Mouse (Mus musculus): ENCODE results near the gene Mcoln3. TPM values are rescaled to one million over a fixed set of nuclear protein-coding genes. Genes with fewer than 3 reads are reported as not detected.

Mcoln3 gene
- polyA plus RNA-seq, 1 experiment from 2014 or later, result 88.0 TPM

- Histone ChIP-seq H3K4me3 (ENCODE audit: inconsistent target) (peak within 1 kb of the TSS; percentile 88), H3K36me3 (ENCODE audit: inconsistent target) (no peaks in the 10 kb centered on the region), H3K27ac (peak within 1 kb of the TSS; percentile 84), H3K79me2 (ENCODE audit: inconsistent target) (peaks cover 40% of the 10 kb centered on the region)
- WGBS (ENCODE audit: missing documents), result 17% methylated on average over 30 of the region's 34 CpGs
Observed at GRCm38 (mm10) chr3:146149156-146150057, 32.2 kb downstream of the Mcoln3 start, which contains the start of gene Mcoln2. Gene Mcoln2, plus strand, starts transcription at chr3:146149833.

- Histone ChIP-seq H3K4me3 (ENCODE audit: inconsistent target) (peak overlapping the region; percentile 88), H3K27ac (peak overlapping the region; percentile 84), H3K36me3 (ENCODE audit: inconsistent target) (no peaks in the 10 kb centered on the region), H3K79me2 (ENCODE audit: inconsistent target) (peaks cover 46% of the 10 kb centered on the region)
- under 1% methylated on average over 26 of the region's 26 CpGs for WGBS (ENCODE audit: missing documents)
Observed at GRCm38 (mm10) chr3:146150058-146150400, 32.8 kb downstream of the Mcoln3 start.

DNA sequence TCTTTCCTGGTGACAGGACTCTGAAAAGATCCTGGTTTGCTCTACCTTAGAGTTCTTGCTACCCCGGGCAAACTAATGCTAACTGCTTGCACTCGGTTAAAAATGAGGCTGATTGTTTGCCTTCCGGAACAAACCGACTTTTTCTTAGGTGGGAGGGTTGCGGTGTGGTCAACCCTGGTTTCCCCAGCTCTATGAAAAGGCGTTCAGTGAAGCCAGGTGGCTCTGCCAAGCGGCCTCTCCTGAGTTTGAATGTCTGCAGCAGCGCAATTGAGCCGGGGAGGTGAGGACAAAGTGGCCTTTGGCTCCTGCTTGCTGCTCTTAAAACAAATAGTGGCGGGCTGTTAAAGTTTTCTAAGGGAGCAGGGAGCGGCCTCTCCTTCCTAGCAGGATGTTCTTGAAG, 33.3 kb downstream of the Mcoln3 start:
- Histone ChIP-seq H3K36me3 (ENCODE audit: inconsistent target) (no peaks in the 10 kb centered on the region), H3K27ac (peak overlapping the region; percentile 84), H3K4me3 (ENCODE audit: inconsistent target) (peak overlapping the region; percentile 88), H3K79me2 (ENCODE audit: inconsistent target) (peaks cover 52% of the 10 kb centered on the region)
- 7% methylated on average over 11 of the region's 11 CpGs for WGBS (ENCODE audit: missing documents)

DNA sequence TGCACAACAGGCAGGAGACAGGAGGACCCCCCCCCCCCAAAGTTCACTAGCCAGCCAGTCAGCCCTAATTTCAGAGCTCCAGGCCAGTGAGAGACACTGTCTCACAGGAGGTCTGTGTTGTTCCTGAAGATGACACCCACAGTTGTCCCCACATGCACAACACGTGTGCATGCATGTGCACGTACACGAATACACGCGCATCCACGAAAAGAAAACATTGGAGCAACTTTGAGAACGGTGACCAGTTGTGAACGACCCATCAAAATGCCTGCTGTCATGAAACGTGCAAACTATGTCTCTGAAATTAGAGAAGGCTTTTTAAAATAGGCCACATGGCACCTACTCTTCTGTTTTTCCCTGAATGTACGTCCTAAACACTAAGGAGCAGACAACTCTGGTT, 34.1 kb downstream of the Mcoln3 start:
- H3K79me2 ChIP-seq (ENCODE audit: inconsistent target), result peaks cover 59% of the 10 kb centered on the region
- H3K36me3 ChIP-seq (ENCODE audit: inconsistent target), result no peaks in the 10 kb centered on the region
- H3K4me3 ChIP-seq (ENCODE audit: inconsistent target), result peak overlapping the region; percentile 88
- H3K27ac ChIP-seq, result peak overlapping the region; percentile 84; the same call in 1 of the 2 replicates
- 92% methylated on average over 10 of the region's 10 CpGs for WGBS (ENCODE audit: missing documents)

DNA sequence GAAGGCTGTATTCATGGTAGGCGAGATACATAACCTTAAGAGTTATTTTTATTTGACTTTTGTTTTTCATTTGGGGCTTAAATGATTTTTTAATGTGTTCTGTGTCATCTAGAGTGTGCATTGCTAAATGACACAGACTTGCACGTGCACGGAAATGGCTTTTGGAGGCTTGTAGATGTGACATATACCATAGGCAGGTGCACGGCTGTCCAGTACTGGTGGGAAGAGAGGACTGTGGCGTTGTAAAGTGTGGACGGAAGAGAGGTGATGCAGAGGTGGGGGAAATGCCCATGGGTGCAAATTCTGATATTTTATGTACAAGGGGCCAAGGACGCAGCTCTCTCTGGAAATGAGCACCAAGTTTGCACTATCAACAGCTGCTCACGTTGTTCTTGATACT, 34.5 kb downstream of the Mcoln3 start:
- no peaks in the 10 kb centered on the region for H3K36me3 ChIP-seq (ENCODE audit: inconsistent target)
- WGBS (ENCODE audit: missing documents), result 90% methylated on average over 8 of the region's 8 CpGs
- H3K4me3 ChIP-seq (ENCODE audit: inconsistent target), result peak overlapping the region; percentile 88; the same call in 1 of the 2 replicates
- H3K79me2 ChIP-seq (ENCODE audit: inconsistent target), result peaks cover 62% of the 10 kb centered on the region
- H3K27ac ChIP-seq, result no peak overlapping the region

DNA sequence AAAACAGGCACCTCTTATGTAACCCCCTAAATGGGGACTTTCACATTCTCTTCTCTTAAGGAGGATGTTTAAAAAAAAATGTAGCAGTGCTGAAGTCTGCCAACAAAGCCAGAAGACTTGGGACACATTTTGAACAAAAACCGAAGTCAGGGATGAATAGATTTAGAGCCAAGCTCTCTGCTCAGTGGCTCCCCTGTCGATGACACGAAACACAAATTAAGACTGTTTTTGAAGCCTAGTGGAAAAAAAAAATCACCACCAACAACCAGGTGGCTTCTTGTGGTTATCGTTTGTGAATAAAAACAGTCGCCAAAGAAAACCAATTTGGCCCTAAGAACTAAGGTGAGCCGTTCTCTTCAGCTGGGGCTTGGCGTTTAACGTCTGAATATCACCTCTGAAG, 35.1 kb downstream of the Mcoln3 start:
- Histone ChIP-seq H3K4me3 (ENCODE audit: inconsistent target) (no peak overlapping the region), H3K79me2 (ENCODE audit: inconsistent target) (peaks cover 68% of the 10 kb centered on the region), H3K27ac (peak overlapping the region; percentile 91)

GRCm38 (mm10) chr3:146152913-146153312, 35.7 kb downstream of the Mcoln3 start:
- Histone ChIP-seq H3K36me3 (ENCODE audit: inconsistent target) (no peaks in the 10 kb centered on the region), H3K79me2 (ENCODE audit: inconsistent target) (peaks cover 73% of the 10 kb centered on the region), H3K4me3 (ENCODE audit: inconsistent target) (no peak overlapping the region), H3K27ac (peak overlapping the region; percentile 91)
- 100% methylated on average over 2 of the region's 2 CpGs for WGBS (ENCODE audit: missing documents)

More for the DNA sequence above, 35.1 kb downstream of the Mcoln3 start:
- 43% methylated on average over 8 of the region's 8 CpGs for WGBS (ENCODE audit: missing documents)
- no peaks in the 10 kb centered on the region for H3K36me3 ChIP-seq (ENCODE audit: inconsistent target)

- no peaks in the 10 kb centered on the region for H3K36me3 ChIP-seq (ENCODE audit: inconsistent target)
- WGBS (ENCODE audit: missing documents), result 24% methylated on average over 11 of the region's 12 CpGs
- peaks cover 84% of the 10 kb centered on the region for H3K79me2 ChIP-seq (ENCODE audit: inconsistent target)
- H3K4me3 ChIP-seq (ENCODE audit: inconsistent target), result no peak overlapping the region
- H3K27ac ChIP-seq, result peak overlapping the region; percentile 91
Observed at GRCm38 (mm10) chr3:146153862-146154611, 36.8 kb downstream of the Mcoln3 start.

- peak overlapping the region; percentile 12; the same call in 1 of the 2 replicates for H3K4me3 ChIP-seq (ENCODE audit: inconsistent target)
- 49% methylated on average over 13 of the region's 13 CpGs for WGBS (ENCODE audit: missing documents)
- H3K36me3 ChIP-seq (ENCODE audit: inconsistent target), result 0 out of 2 replicates have a peak, but pooled peaks cover 6% of the 10 kb centered on the region
- peak overlapping the region; percentile 94 for H3K27ac ChIP-seq
- peaks cover 94% of the 10 kb centered on the region for H3K79me2 ChIP-seq (ENCODE audit: inconsistent target)
Observed at GRCm38 (mm10) chr3:146155628-146156576, 38.7 kb downstream of the Mcoln3 start.

DNA sequence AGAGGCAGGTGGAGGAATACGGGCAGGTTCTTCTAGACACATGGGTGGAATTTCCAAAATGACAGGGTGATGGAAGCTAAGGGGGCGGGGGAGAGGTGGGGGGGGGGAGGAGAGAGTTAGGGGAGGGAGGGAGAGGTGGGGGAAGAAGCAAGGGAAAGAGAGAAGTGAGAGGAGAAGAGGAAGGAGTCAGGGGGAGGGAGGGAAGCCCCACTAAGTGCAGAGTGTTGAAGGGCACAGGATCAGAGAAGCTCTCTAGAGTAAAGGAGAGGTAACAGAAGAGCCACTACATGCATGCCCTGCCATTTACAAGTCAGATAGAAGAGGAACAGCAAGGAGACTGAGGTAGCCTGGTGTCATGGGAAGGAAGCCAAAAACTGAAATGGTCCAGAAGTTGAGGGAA, 39.6 kb downstream of the Mcoln3 start:
- Histone ChIP-seq H3K4me3 (ENCODE audit: inconsistent target) (peak overlapping the region; percentile 12; the same call in 1 of the 2 replicates), H3K27ac (peak overlapping the region; percentile 94)
- no CpG with 5 or more reads among the region's 2 CpGs for WGBS (ENCODE audit: missing documents)

DNA sequence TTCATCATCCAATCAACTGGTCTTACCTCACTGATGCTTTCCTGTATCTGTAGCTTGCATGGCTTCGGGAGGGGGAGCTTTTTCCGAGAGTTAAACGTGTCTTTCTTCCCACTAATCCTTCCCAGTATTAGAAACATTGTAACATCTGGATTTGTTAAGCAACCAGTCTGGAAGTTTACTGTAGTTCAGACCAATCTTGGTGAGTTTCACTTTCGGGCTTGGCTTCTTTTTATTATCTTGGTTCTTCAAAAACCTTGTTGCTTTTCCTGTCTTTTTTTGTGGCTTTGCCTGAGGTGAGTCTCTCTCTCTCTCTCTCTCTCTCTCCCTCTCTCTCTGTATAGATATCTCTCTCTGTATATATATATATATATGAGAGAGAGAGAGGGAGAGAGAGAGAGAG, 40.8 kb downstream of the Mcoln3 start:
- WGBS (ENCODE audit: missing documents), result 12% methylated on average over 4 of the region's 4 CpGs
- Histone ChIP-seq H3K36me3 (ENCODE audit: inconsistent target) (peaks cover 16% of the 10 kb centered on the region), H3K27ac (peak overlapping the region; percentile 94), H3K4me3 (ENCODE audit: inconsistent target) (no peak overlapping the region), H3K79me2 (ENCODE audit: inconsistent target) (peaks cover 93% of the 10 kb centered on the region)

More for the DNA sequence above, 39.6 kb downstream of the Mcoln3 start:
- Histone ChIP-seq H3K36me3 (ENCODE audit: inconsistent target) (0 out of 2 replicates have a peak, but pooled peaks cover 6% of the 10 kb centered on the region), H3K79me2 (ENCODE audit: inconsistent target) (peaks cover 93% of the 10 kb centered on the region)

DNA sequence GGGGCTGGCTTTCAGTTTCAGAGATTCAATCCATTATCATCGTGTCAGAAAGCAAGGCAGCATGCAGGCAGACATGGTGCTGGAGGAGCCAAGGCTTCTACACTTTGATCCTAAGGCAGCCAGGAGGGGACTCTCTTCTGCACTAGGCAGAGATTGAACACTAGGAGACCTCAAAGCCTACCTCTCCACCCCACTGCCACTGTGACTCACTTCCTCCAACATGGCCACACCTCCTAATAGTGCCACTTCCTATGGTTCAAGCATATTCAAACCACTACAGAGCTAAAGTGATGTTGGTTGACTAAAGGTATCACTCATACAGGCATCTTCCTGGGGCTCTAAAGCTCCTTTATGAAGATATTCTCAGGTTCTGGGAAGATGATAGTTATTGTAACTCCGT, 42.1 kb downstream of the Mcoln3 start:
- Histone ChIP-seq H3K79me2 (ENCODE audit: inconsistent target) (peaks cover 85% of the 10 kb centered on the region), H3K4me3 (ENCODE audit: inconsistent target) (no peak overlapping the region), H3K27ac (0 out of 2 replicates have a peak overlapping the region, but pooled peaks have one; percentile 94), H3K36me3 (ENCODE audit: inconsistent target) (peaks cover 29% of the 10 kb centered on the region)
- 96% methylated on average over 2 of the region's 2 CpGs for WGBS (ENCODE audit: missing documents)

DNA sequence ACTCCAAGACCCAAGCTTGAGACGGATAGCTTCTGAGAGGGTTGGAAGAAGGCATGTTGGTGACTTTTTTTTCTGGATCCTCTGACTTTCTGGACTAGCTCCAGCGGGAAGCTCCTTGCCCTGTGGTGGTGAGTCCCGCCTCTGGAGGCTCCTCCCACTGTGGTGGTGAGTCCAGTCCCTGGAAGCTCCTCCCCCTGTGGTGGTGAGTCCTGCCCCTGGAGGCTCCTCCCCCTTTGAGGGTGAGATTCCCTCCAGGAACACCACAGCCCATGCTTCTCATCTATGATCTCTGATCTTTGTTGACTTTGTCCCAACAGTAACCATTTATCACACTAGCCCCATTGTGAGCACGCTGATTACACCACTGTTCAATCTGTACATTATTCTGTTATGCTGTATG, 44.9 kb downstream of the Mcoln3 start:
- peaks cover 50% of the 10 kb centered on the region for H3K36me3 ChIP-seq (ENCODE audit: inconsistent target)
- H3K79me2 ChIP-seq (ENCODE audit: inconsistent target), result peaks cover 73% of the 10 kb centered on the region
- WGBS (ENCODE audit: missing documents), result 94% methylated on average over 4 of the region's 4 CpGs
- no peak overlapping the region for H3K4me3 ChIP-seq (ENCODE audit: inconsistent target)
- H3K27ac ChIP-seq, result no peak overlapping the region

DNA sequence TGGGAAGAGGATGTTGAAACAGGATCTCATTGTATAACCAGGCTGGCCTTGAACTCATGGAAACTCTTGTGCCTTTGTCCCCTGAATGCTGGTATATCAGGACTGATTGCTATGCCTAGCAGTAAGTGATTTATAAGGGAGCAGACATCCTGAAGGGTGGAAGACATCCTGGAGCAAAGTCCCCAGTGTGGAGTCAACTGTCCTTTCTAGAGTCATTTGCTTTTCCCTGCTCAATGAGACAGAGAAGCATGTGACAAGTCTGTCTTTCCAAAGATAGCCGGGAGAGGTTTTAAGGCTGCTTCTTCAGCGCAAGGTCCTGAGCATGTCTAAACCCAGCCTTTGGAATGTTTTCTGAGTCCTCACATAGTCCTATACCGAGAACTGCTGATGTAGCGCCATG, 52.1 kb downstream of the Mcoln3 start:
- 93% methylated on average over 4 of the region's 4 CpGs for WGBS (ENCODE audit: missing documents)
- peaks cover 81% of the 10 kb centered on the region for H3K36me3 ChIP-seq (ENCODE audit: inconsistent target)
- peaks cover 25% of the 10 kb centered on the region; the same call in 1 of the 2 replicates for H3K79me2 ChIP-seq (ENCODE audit: inconsistent target)
- H3K4me3 ChIP-seq (ENCODE audit: inconsistent target), result no peak overlapping the region
- H3K27ac ChIP-seq, result no peak overlapping the region

Measured in macrophage (primary cell).